Mouse (Mus musculus): Measurements from ENCODE around the gene Mcu. TPM values are rescaled to one million over a fixed set of nuclear protein-coding genes. Genes with fewer than 3 reads are reported as not detected.

Mcu gene
- polyA plus RNA-seq, 1 experiment from 2014 or later: 26.2 TPM

DNA sequence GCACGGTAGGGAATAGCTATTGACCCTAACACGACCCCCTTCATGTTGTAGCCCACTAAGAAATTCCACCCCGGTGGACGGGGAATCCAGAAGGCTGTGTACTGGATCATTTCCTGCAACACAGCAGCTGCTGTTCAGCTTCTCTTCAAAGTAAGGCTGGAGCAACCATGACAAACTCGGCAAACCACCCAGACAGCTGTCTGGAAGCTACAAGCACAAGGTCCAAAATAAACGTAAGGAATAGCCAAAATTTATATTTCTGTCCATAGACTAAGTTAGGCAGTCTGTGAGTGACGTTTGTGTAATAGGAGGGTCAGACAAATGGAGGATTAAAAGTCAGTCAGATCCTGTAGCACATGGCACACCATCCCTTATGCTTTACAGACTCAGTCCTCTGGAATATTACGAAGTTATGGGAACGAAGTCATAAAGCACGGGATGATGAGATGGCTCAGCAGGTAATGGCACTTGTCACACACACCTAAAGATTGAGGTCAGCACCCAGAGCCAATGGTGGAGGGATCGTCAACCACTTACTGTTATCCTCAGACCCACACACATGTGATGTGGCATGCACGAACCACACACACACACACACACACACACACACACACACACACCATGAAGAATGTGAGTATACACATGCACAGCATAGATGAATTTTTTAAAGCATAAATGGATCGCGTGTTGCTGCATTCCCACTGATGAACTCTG lies 105.6 kb downstream of the Mcu start:
- peak; percentile 23 for DNase-seq (ENCODE audit: low spot score)
- ATAC-seq (ENCODE audit: insufficient read depth, low FRiP score, low TSS enrichment): no peak
- H3K27me3 ChIP-seq (ENCODE audit: control insufficient read depth, insufficient read depth, low read length): no peaks in the 10 kb centered on the region

DNA sequence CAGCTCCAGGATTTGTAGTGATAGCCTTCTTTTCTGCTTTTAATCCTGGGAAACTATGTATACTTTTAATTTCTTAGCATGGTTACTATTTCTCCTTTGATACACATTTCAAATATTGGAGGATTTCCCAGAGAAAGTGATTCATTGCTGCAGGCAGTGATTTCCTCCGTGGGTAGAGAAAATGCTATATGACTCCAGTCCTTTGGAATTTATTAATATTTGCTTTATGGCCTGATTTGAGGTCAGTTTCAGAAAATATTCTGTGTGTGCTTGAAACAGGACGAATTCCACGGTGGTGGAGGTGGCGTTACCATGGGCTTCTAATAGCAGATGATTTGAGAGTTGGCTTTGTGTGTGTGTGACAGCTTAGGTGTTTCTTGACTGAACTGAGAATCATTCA lies 107.3 kb downstream of the Mcu start:
- ATAC-seq (ENCODE audit: insufficient read depth, low FRiP score, low TSS enrichment): no peak
- 84% methylated on average over 4 of the region's 4 CpGs for WGBS
- no peak overlapping the region for H3K27ac ChIP-seq (ENCODE audit: low read depth, low read length)

More for the DNA sequence above, 105.6 kb downstream of the Mcu start:
- Histone ChIP-seq H3K9me3 (ENCODE audit: control insufficient read depth, low read length) (no peaks in the 10 kb centered on the region), H3K27ac (ENCODE audit: low read depth, low read length) (0 out of 2 replicates have a peak overlapping the region, but pooled peaks have one; percentile 9), H3K9ac (ENCODE audit: low read length) (no peak overlapping the region), H3K4me1 (ENCODE audit: control insufficient read depth, insufficient read depth, low read length) (peaks cover 7% of the 10 kb centered on the region; the same call in 1 of the 2 replicates), H3K4me3 (ENCODE audit: low read depth, low read length) (no peak overlapping the region), H3K4me2 (ENCODE audit: low read depth) (no peak overlapping the region), H3K36me3 (ENCODE audit: control insufficient read depth, insufficient read depth, low read length) (no peaks in the 10 kb centered on the region)
- WGBS: 56% methylated on average over 14 of the region's 14 CpGs

DNA sequence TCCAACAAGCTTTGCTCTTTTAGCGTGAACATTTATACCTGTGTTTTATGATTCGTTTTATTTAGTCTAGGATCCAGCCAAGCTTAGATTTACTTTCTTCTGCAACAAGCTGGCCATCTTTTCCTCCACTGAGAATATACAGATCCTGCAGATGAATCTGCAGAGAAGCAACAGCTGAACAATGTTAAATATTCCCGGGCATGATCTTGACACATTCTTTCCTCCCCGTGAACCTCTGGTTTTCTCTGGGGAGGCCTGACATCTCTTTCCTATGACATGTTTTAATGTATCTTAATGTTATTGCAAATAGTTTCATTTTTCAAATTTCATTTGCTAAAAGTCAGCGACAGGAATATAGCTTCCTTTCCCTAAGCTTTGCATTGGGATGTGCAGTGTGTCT lies 109.8 kb downstream of the Mcu start:
- no peak overlapping the region for H3K4me2 ChIP-seq (ENCODE audit: low read depth)
- peaks cover 8% of the 10 kb centered on the region; the same call in 1 of the 2 replicates for H3K4me1 ChIP-seq (ENCODE audit: control insufficient read depth, insufficient read depth, low read length)
- no peak overlapping the region for H3K27ac ChIP-seq (ENCODE audit: low read depth, low read length)
- no peaks in the 10 kb centered on the region for H3K9me3 ChIP-seq (ENCODE audit: control insufficient read depth, low read length)
- WGBS: 76% methylated on average over 5 of the region's 5 CpGs
- H3K27me3 ChIP-seq (ENCODE audit: control insufficient read depth, insufficient read depth, low read length): no peaks in the 10 kb centered on the region
- H3K9ac ChIP-seq (ENCODE audit: low read length): no peak overlapping the region
- DNase-seq (ENCODE audit: low spot score): no peak
- no peak overlapping the region for H3K4me3 ChIP-seq (ENCODE audit: low read depth, low read length)
- H3K36me3 ChIP-seq (ENCODE audit: control insufficient read depth, insufficient read depth, low read length): no peaks in the 10 kb centered on the region
- ATAC-seq (ENCODE audit: insufficient read depth, low FRiP score, low TSS enrichment): no peak

More for the DNA sequence above, 107.3 kb downstream of the Mcu start:
- Histone ChIP-seq H3K4me3 (ENCODE audit: low read depth, low read length) (no peak overlapping the region), H3K4me2 (ENCODE audit: low read depth) (no peak overlapping the region), H3K9me3 (ENCODE audit: control insufficient read depth, low read length) (no peaks in the 10 kb centered on the region), H3K27me3 (ENCODE audit: control insufficient read depth, insufficient read depth, low read length) (no peaks in the 10 kb centered on the region), H3K4me1 (ENCODE audit: control insufficient read depth, insufficient read depth, low read length) (peaks cover 7% of the 10 kb centered on the region; the same call in 1 of the 2 replicates), H3K9ac (ENCODE audit: low read length) (no peak overlapping the region), H3K36me3 (ENCODE audit: control insufficient read depth, insufficient read depth, low read length) (no peaks in the 10 kb centered on the region)
- DNase-seq (ENCODE audit: low spot score): no peak

DNA sequence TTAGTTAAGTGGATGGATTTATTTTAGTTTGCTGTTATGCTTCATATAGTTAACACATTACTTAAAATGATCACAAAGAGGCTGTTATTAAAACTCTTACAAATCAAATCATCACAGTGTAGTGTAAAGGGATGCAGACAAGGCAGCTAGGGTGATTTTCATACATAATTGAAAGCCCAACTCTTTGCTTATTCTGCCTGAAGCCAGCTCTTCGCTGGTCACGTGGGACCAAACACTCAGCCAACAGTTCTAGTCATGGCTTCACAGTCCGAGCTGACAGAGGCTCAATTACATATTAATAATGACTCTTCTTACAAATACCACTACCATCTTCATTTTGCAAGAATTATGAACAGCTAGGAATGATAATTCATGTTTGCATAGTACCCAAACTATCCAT lies 112.2 kb downstream of the Mcu start:
- Histone ChIP-seq H3K36me3 (ENCODE audit: control insufficient read depth, insufficient read depth, low read length) (no peaks in the 10 kb centered on the region), H3K4me2 (ENCODE audit: low read depth) (no peak overlapping the region), H3K4me1 (ENCODE audit: control insufficient read depth, insufficient read depth, low read length) (peaks cover 4% of the 10 kb centered on the region; the same call in 1 of the 2 replicates), H3K4me3 (ENCODE audit: low read depth, low read length) (no peak overlapping the region), H3K27ac (ENCODE audit: low read depth, low read length) (no peak overlapping the region), H3K27me3 (ENCODE audit: control insufficient read depth, insufficient read depth, low read length) (no peaks in the 10 kb centered on the region), H3K9ac (ENCODE audit: low read length) (no peak overlapping the region), H3K9me3 (ENCODE audit: control insufficient read depth, low read length) (no peaks in the 10 kb centered on the region)
- DNase-seq (ENCODE audit: low spot score) (no peak), ATAC-seq (ENCODE audit: insufficient read depth, low FRiP score, low TSS enrichment) (no peak)
- WGBS: 74% methylated on average over 3 of the region's 3 CpGs

DNA sequence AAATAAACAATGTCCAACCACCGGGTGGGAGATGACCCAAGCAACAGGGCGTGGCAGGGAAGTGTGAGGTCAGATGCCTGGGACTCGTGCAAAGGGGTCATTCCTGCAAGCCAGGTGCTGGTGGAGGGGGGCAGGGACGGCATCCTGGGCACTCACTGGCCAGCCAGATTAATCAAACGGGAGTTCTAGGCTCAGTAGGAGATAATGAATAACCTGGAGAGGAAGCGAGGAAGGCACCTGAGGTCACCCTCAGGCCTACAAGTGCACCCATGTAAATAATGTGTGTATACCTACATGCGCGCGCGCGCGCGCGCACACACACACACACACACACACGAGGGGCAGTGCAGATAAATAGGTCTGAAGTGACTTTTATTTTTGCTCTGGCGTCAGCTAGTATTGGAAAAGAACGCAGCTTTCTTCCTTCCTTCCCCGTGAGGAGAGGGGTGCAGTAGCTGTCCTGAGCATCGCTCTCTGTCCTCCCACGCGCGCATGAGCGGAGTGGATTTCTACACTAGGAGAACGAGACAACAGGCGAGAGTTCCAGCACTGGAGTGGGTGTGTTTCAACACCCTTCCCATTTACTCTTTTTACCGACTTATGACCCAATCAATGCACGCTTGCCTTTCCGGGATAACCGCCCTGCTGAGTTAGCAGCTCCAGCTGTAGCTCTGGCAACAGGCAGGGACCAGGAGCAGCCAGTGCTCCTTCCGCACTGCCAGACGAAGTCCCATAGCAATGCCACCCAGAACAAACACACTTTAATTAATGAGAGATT lies 112.9 kb downstream of the Mcu start:
- DNase-seq (ENCODE audit: low spot score): peak; percentile 35
- Histone ChIP-seq H3K4me2 (ENCODE audit: low read depth) (no peak overlapping the region), H3K4me3 (ENCODE audit: low read depth, low read length) (no peak overlapping the region)

GRCm38 (mm10) chr10:59502381-59502780 lies 114.1 kb downstream of the Mcu start:
- no peak overlapping the region for H3K9ac ChIP-seq (ENCODE audit: low read length)
- ATAC-seq (ENCODE audit: insufficient read depth, low FRiP score, low TSS enrichment) (no peak), DNase-seq (ENCODE audit: low spot score) (no peak)
- 74% methylated on average over 12 of the region's 12 CpGs for WGBS
- H3K4me2 ChIP-seq (ENCODE audit: low read depth): no peak overlapping the region
- H3K4me1 ChIP-seq (ENCODE audit: control insufficient read depth, insufficient read depth, low read length): peaks cover 4% of the 10 kb centered on the region; the same call in 1 of the 2 replicates
- no peak overlapping the region for H3K4me3 ChIP-seq (ENCODE audit: low read depth, low read length)
- no peaks in the 10 kb centered on the region for H3K27me3 ChIP-seq (ENCODE audit: control insufficient read depth, insufficient read depth, low read length)
- no peaks in the 10 kb centered on the region for H3K9me3 ChIP-seq (ENCODE audit: control insufficient read depth, low read length)
- H3K27ac ChIP-seq (ENCODE audit: low read depth, low read length): no peak overlapping the region
- H3K36me3 ChIP-seq (ENCODE audit: control insufficient read depth, insufficient read depth, low read length): no peaks in the 10 kb centered on the region

More for the DNA sequence above, 112.9 kb downstream of the Mcu start:
- H3K4me1 ChIP-seq (ENCODE audit: control insufficient read depth, insufficient read depth, low read length): peaks cover 4% of the 10 kb centered on the region; the same call in 1 of the 2 replicates
- no peak overlapping the region for H3K9ac ChIP-seq (ENCODE audit: low read length)
- no peak overlapping the region for H3K27ac ChIP-seq (ENCODE audit: low read depth, low read length)
- 53% methylated on average over 31 of the region's 31 CpGs for WGBS
- H3K27me3 ChIP-seq (ENCODE audit: control insufficient read depth, insufficient read depth, low read length): no peaks in the 10 kb centered on the region
- H3K9me3 ChIP-seq (ENCODE audit: control insufficient read depth, low read length): no peaks in the 10 kb centered on the region
- no peak; the same call in 1 of the 2 replicates for ATAC-seq (ENCODE audit: insufficient read depth, low FRiP score, low TSS enrichment)
- no peaks in the 10 kb centered on the region for H3K36me3 ChIP-seq (ENCODE audit: control insufficient read depth, insufficient read depth, low read length)

GRCm38 (mm10) chr10:59501761-59502160 lies 114.7 kb downstream of the Mcu start:
- no peaks in the 10 kb centered on the region for H3K27me3 ChIP-seq (ENCODE audit: control insufficient read depth, insufficient read depth, low read length)
- peaks cover 4% of the 10 kb centered on the region; the same call in 1 of the 2 replicates for H3K4me1 ChIP-seq (ENCODE audit: control insufficient read depth, insufficient read depth, low read length)
- H3K4me3 ChIP-seq (ENCODE audit: low read depth, low read length): no peak overlapping the region
- no peaks in the 10 kb centered on the region for H3K36me3 ChIP-seq (ENCODE audit: control insufficient read depth, insufficient read depth, low read length)
- no peak overlapping the region for H3K9ac ChIP-seq (ENCODE audit: low read length)
- DNase-seq (ENCODE audit: low spot score) (no peak), ATAC-seq (ENCODE audit: insufficient read depth, low FRiP score, low TSS enrichment) (no peak)
- H3K27ac ChIP-seq (ENCODE audit: low read depth, low read length): no peak overlapping the region
- no peak overlapping the region for H3K4me2 ChIP-seq (ENCODE audit: low read depth)
- WGBS: 87% methylated on average over 9 of the region's 9 CpGs
- H3K9me3 ChIP-seq (ENCODE audit: control insufficient read depth, low read length): no peaks in the 10 kb centered on the region

DNA sequence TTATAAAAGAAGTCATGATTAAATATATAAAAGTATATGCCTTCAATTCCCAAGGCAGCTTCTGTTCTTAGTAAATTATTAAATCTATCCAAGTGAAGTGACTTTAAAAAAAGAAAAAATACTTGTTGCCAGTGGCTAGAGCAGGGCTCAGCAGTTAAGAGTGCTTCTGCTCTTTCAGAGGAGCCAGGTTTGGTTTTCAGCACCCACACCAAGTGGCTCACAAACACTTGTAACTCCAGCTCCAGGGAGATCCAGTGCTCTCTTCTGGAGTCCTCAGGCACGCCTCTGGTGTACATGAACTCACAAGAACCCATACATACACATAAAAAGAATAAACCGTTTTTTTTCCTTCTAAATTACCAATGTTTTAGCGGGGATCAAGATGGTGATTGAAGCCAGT lies 116.3 kb downstream of the Mcu start:
- WGBS: 87% methylated on average over 3 of the region's 3 CpGs
- H3K9me3 ChIP-seq (ENCODE audit: control insufficient read depth, low read length): no peaks in the 10 kb centered on the region
- no peak for ATAC-seq (ENCODE audit: insufficient read depth, low FRiP score, low TSS enrichment)
- no peaks in the 10 kb centered on the region for H3K27me3 ChIP-seq (ENCODE audit: control insufficient read depth, insufficient read depth, low read length)
- H3K9ac ChIP-seq (ENCODE audit: low read length): no peak overlapping the region
- no peaks in the 10 kb centered on the region for H3K36me3 ChIP-seq (ENCODE audit: control insufficient read depth, insufficient read depth, low read length)
- H3K4me3 ChIP-seq (ENCODE audit: low read depth, low read length): no peak overlapping the region
- H3K4me1 ChIP-seq (ENCODE audit: control insufficient read depth, insufficient read depth, low read length): peaks cover 4% of the 10 kb centered on the region; the same call in 1 of the 2 replicates
- no peak for DNase-seq (ENCODE audit: low spot score)
- no peak overlapping the region for H3K4me2 ChIP-seq (ENCODE audit: low read depth)
- H3K27ac ChIP-seq (ENCODE audit: low read depth, low read length): no peak overlapping the region

Data from neural tube, embryonic 11.5 days (tissue).